8 mouse cellular contexts compared by ENCODE assay signal in the genomic region with DNA sequence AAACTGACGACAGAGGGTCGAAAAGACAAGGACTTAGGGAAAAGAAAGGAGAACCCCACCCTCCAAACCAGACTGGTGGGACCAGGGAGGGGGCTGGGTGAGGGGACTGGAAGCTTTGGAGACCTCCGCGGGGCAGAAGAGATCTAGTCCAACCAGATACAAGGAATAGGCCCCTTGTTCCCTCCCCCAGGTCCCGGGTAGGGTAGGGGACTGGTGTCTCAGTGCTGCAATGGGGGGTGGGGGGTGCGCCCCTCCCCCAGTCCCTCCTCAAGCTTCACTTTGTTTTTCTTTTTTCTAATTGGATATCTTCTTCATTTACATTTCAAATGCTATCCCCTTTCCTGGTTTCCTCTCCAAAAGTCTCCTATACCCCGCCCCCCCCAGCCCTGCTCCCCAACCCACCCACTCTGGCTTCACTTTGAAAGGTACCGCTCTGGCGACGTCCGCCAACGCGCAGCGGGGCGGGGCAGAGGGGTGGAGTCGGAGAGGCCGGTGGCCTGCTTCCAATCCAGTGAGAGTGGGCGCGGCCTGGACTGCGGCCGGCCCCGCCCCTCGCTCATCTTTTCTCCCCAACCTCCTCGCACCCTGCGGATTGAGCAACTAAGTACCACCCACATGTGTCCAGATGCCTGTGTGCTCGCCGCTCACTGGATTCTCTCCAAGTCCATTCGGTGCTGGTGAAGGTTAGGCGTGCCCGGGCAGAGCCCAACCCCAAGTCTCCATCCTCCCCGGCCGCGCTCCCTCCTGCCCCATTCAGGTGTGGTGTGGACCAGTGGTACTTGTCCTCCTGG. TPM values are rescaled to one million over a fixed set of nuclear protein-coding genes. Genes with fewer than 3 reads are reported as not detected.
A peak's percentile ranks its signal among the peaks of the same experiment; 100 is the strongest.
DNase-seq lines count a peak whose midpoint lies in the region; ATAC-seq lines count a peak whose summit lies in the region.

No protein-coding gene starts in this region.

- H3K9me3 ChIP-seq in hindbrain, embryonic 12.5 days (replicated peaks) = no peaks in the 10 kb centered on the region

- H3K36me3 ChIP-seq in hindbrain, embryonic 12.5 days = no peaks in the 10 kb centered on the region

- ATAC-seq in hindbrain, embryonic 12.5 days (ENCODE audit: low FRiP score) = peak; percentile 99

- 17% methylated on average over 32 of the region's 33 CpGs for WGBS in hindbrain, embryonic 12.5 days

- peak overlapping the region; percentile 62 for H3K4me2 ChIP-seq in hindbrain, embryonic 12.5 days (replicated peaks)

- no peaks in the 10 kb centered on the region for H3K4me1 ChIP-seq in hindbrain, embryonic 12.5 days

- peak overlapping the region; percentile 36 for H3K4me3 ChIP-seq in hindbrain, embryonic 12.5 days

- peaks cover 6% of the 10 kb centered on the region for H3K27me3 ChIP-seq in hindbrain, embryonic 12.5 days

- no peak overlapping the region for H3K27ac ChIP-seq in hindbrain, embryonic 12.5 days

- peak; percentile 70 for DNase-seq in T-cell, adult 2 months (ENCODE audit: low spot score)
- peak; percentile 61 to 79 for DNase-seq in cerebellum, postnatal 25 days
- DNase-seq in frontal cortex, postnatal 14 days (ENCODE audit: low spot score in 2 of 2) = peak; percentile 13 to 52
- DNase-seq in layer of hippocampus, postnatal 36 days = peak; percentile 65 to 70
- peak; percentile 78 for DNase-seq in lung, postnatal 25 days (ENCODE audit: low spot score)
- peak; percentile 11 for DNase-seq in retina, adult 2 months (ENCODE audit: low read depth, low spot score)
- DNase-seq in thymus, postnatal 36 days = peak; percentile 80 to 87

- H3K9ac ChIP-seq in hindbrain, embryonic 12.5 days = 0 out of 2 replicates have a peak overlapping the region, but pooled peaks have one; percentile 33

RNA-seq across cellular contexts. Expression of a gene that starts 8.6 kb away (rescaled TPM):
- 1.7 and 1.9 TPM in 2 replicates for polyA plus RNA-seq in hindbrain, embryonic 12.5 days (2016; fragmentation: Nextera tagmentation; extraction: Ambion mirVana)
- total RNA-seq in layer of hippocampus, postnatal 36 days (2021) = 1 to 10 TPM; 1.6 to 2.0 TPM

RNA-seq across cellular contexts. Expression of a gene that starts 37.8 kb away (rescaled TPM):
- 11.1 and 11.4 TPM in 2 replicates for polyA plus RNA-seq in hindbrain, embryonic 12.5 days (2016; fragmentation: Nextera tagmentation; extraction: Ambion mirVana)
- total RNA-seq in layer of hippocampus, postnatal 36 days (2021) = 10 to 100 TPM; 10.6 to 12.3 TPM

RNA-seq across cellular contexts. Expression of a gene that starts 55.0 kb away (rescaled TPM):
- not detected in 2 replicates for polyA plus RNA-seq in hindbrain, embryonic 12.5 days (2016; fragmentation: Nextera tagmentation; extraction: Ambion mirVana)
- 1 to 10 TPM; 1.1 to 1.9 TPM for total RNA-seq in layer of hippocampus, postnatal 36 days (2021)

Comparison
In these comparisons a context has a peak if more than half of its experiments do, and no peak if none do; other contexts are left out.
1. DNase-seq: peak in every context shown above with its lines; median percentile 84 in thymus, postnatal 36 days; 78 in lung, postnatal 25 days; 70 in T-cell, adult 2 months; 70 in cerebellum, postnatal 25 days; 68 in layer of hippocampus, postnatal 36 days; 32 in frontal cortex, postnatal 14 days; 11 in retina, adult 2 months.